Mouse (Mus musculus): ENCODE measurements around the gene Speer4e. TPM values are rescaled to one million over a fixed set of nuclear protein-coding genes. Genes with fewer than 3 reads are reported as not detected.

Speer4e gene
- polyA plus RNA-seq, 1 experiment from 2014 or later, result not detected

Other genes starting within 250 kb of the Speer4e start
- not detected in 2 replicates for gene Gm9758, start 23.5 kb downstream of the Speer4e start, polyA plus RNA-seq (2015; fragmentation: Nextera tagmentation; extraction: Ambion mirVana)
- not detected in 2 replicates for gene Gm10354, start 40.5 kb upstream of the Speer4e start, polyA plus RNA-seq (2015; fragmentation: Nextera tagmentation; extraction: Ambion mirVana)
- gene Gm17019, start 94.6 kb upstream of the Speer4e start, polyA plus RNA-seq (2015; fragmentation: Nextera tagmentation; extraction: Ambion mirVana), result not detected in 2 replicates

All from liver, embryonic 13.5 days (tissue).